Mouse (Mus musculus) intestine, embryonic 15.5 days (tissue): ENCODE measurements at regions not wholly inside any gene's neighbourhood (a gene's known extent, or its start where the extent isn't known, plus 50 kb on each side); places are given as distances from the start of the nearest gene placed in this dataset.
"Not testable (repeated sequence)": the region's sequence is repeated elsewhere in the genome, so short reads cannot be mapped to it uniquely, and the experiment has no call there.

ENCODE experiments used
- ATAC-seq: fragments of 200-750 bp; cut with Nextera tagmentation; 2 replicates; pipeline ENCODE4 v1.8.0; 2017; ENCODE audit warnings: moderate TSS enrichment, moderate library complexity
- H3K27ac ChIP-seq: fragments of 300-500 bp; sonication (generic); 2 replicates; pipeline ENCODE4 v1.5.1; 2015; ENCODE audit warnings: mild to moderate bottlenecking, inconsistent platforms
- H3K27me3 ChIP-seq: fragments of 300-500 bp; sonication (generic); replicated peaks from 2 replicates; pipeline ENCODE4 v1.6.1; 2015; ENCODE audit warnings: inconsistent platforms
- H3K36me3 ChIP-seq: fragments of 300-500 bp; sonication (generic); 2 replicates; pipeline ENCODE4 v1.6.1; 2015; ENCODE audit warnings: inconsistent platforms
- H3K4me1 ChIP-seq: fragments of 300-500 bp; sonication (generic); replicated peaks from 2 replicates; pipeline ENCODE4 v1.6.1; 2015; ENCODE audit warnings: inconsistent platforms
- H3K4me2 ChIP-seq: fragments of 300-500 bp; sonication (generic); replicated peaks from 2 replicates; pipeline ENCODE4 v1.6.1; 2015; ENCODE audit warnings: mild to moderate bottlenecking, inconsistent platforms
- H3K4me3 ChIP-seq: fragments of 300-500 bp; sonication (generic); replicated peaks from 2 replicates; pipeline ENCODE4 v1.5.1; 2015; ENCODE audit warnings: inconsistent platforms
- H3K9ac ChIP-seq: fragments of 300-500 bp; sonication (generic); 2 replicates; pipeline ENCODE4 v1.6.1; 2015; ENCODE audit warnings: inconsistent platforms
- H3K9me3 ChIP-seq: fragments of 300-500 bp; sonication (generic); 2 replicates; pipeline ENCODE4 v1.6.1; 2016; ENCODE audit warnings: inconsistent platforms
- WGBS: fragments of 180-500 bp; shearing (Covaris S2); methylation state at CpG from one replicate; pipeline ENCODE4 v1.1.7; 2015; 5-methylcytosine and 5-hydroxymethylcytosine counted together

GRCm38 (mm10) chr12:71524156-71524555 is 214.5 kb downstream of the Dact1 start:
- H3K4me3 ChIP-seq: no peak overlapping the region
- no peak overlapping the region for H3K27ac ChIP-seq
- WGBS: 22% methylated on average over 6 of the region's 6 CpGs
- H3K9me3 ChIP-seq: no peaks in the 10 kb centered on the region
- H3K36me3 ChIP-seq: no peaks in the 10 kb centered on the region
- ATAC-seq: no peak
- H3K4me1 ChIP-seq: peaks cover 15% of the 10 kb centered on the region
- H3K9ac ChIP-seq: no peak overlapping the region
- H3K27me3 ChIP-seq: no peaks in the 10 kb centered on the region
- H3K4me2 ChIP-seq: no peak overlapping the region

GRCm38 (mm10) chr12:71525255-71525927 is 215.7 kb downstream of the Dact1 start:
- H3K36me3 ChIP-seq: no peaks in the 10 kb centered on the region
- H3K9me3 ChIP-seq: no peaks in the 10 kb centered on the region
- no peaks in the 10 kb centered on the region for H3K27me3 ChIP-seq
- peaks cover 15% of the 10 kb centered on the region for H3K4me1 ChIP-seq
- no peak overlapping the region for H3K4me2 ChIP-seq
- H3K4me3 ChIP-seq: no peak overlapping the region
- H3K9ac ChIP-seq: no peak overlapping the region
- no peak for ATAC-seq
- no peak overlapping the region for H3K27ac ChIP-seq
- WGBS: 64% methylated on average over 10 of the region's 10 CpGs

DNA sequence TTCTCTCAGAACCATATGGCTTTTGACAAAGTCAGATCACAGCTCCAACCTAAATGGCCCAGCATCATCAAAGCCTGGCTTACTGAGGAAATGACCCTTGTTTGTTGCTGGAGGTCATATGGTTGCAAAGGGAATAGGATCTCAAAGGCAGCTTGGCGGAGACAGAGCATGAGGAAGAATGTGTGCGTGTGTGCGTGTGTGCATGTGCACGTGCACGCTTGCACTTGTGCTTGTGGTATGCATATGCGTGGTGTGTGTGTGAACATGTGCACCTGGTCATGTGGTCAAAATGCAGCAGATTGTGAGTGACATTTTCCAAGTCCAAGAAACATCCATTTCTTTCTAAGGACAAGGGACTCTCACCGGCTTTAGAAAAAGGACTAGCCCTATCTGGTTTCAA is 216.9 kb downstream of the Dact1 start:
- Histone ChIP-seq H3K9ac (no peak overlapping the region), H3K27ac (no peak overlapping the region), H3K36me3 (no peaks in the 10 kb centered on the region), H3K4me1 (peaks cover 15% of the 10 kb centered on the region), H3K4me2 (no peak overlapping the region), H3K9me3 (no peaks in the 10 kb centered on the region), H3K27me3 (no peaks in the 10 kb centered on the region), H3K4me3 (no peak overlapping the region)
- WGBS: 86% methylated on average over 7 of the region's 7 CpGs
- ATAC-seq: no peak

DNA sequence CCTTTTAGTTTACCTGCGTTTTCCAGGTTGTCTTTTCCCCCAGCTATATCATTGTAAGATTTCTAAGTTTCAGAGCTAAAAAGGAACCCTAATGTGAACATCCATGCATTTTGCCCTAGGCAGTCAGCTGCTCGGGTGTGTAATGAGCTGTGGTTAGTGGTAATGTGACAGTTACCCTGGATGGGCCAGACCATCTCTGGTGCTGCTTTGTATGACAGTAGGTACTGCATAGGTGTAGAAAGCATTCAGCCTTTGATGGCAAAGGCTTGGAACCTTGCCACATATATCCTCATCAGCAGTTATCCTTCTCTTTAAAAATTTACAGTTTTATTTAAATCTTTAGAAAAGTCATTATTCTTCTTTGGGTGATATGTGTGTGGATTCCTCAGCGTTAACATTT is 222.5 kb downstream of the Dact1 start:
- no peaks in the 10 kb centered on the region for H3K4me1 ChIP-seq
- no peak for ATAC-seq
- no peaks in the 10 kb centered on the region for H3K36me3 ChIP-seq
- no peak overlapping the region for H3K4me2 ChIP-seq
- H3K9ac ChIP-seq: no peak overlapping the region
- H3K4me3 ChIP-seq: no peak overlapping the region
- 77% methylated on average over 3 of the region's 3 CpGs for WGBS
- no peaks in the 10 kb centered on the region for H3K9me3 ChIP-seq
- H3K27ac ChIP-seq: no peak overlapping the region
- no peaks in the 10 kb centered on the region for H3K27me3 ChIP-seq

DNA sequence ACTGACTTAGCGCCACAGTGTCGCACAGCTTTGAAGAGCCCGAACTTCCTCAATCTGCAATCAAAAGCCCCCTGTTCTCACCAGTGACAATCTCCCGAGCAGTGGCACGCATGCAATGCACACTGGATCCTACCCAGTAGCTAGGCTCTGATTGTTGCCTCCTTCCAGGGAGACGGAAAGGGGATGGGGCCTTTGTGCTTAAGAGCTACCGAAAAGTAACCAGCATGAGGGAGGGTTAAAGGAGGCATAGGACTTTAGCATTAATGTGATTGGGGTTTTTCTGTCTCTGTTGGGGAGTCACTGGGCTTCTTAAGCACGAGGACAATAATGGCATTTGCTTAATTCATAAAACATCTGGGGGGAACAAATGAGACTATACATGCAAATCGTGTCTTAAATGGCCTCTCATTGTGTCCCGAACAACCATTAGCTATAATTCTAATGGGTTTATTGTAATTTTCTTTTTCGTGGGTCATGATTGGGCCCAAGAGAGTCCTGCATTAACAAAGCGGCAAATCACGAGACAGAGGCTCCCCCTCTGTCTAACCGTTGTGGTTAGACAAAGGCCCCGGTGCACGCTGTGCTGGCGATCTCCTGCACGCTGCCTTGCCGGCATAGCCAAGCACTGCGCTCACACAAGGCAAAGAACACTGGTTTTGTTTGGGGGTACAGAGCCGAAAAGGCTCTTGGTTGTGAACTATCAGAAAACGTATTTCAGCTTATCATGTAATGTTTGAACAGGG is 223.2 kb downstream of the Dact1 start:
- Histone ChIP-seq H3K27me3 (no peaks in the 10 kb centered on the region), H3K36me3 (no peaks in the 10 kb centered on the region), H3K4me3 (no peak overlapping the region), H3K4me2 (no peak overlapping the region), H3K9ac (no peak overlapping the region), H3K9me3 (no peaks in the 10 kb centered on the region), H3K27ac (no peak overlapping the region), H3K4me1 (no peaks in the 10 kb centered on the region)
- WGBS: 81% methylated on average over 22 of the region's 22 CpGs
- no peak for ATAC-seq

- Histone ChIP-seq H3K4me2 (no peak overlapping the region), H3K4me3 (no peak overlapping the region), H3K27ac (no peak overlapping the region), H3K27me3 (no peaks in the 10 kb centered on the region), H3K9me3 (no peaks in the 10 kb centered on the region), H3K9ac (no peak overlapping the region), H3K36me3 (no peaks in the 10 kb centered on the region), H3K4me1 (no peaks in the 10 kb centered on the region)
- WGBS: 88% methylated on average over 9 of the region's 9 CpGs
- ATAC-seq: no peak
Measured at GRCm38 (mm10) chr12:71533701-71534100, 224.0 kb downstream of the Dact1 start.

- Histone ChIP-seq H3K9me3 (no peaks in the 10 kb centered on the region), H3K9ac (no peak overlapping the region), H3K4me3 (no peak overlapping the region), H3K4me2 (no peak overlapping the region), H3K36me3 (no peaks in the 10 kb centered on the region), H3K4me1 (no peaks in the 10 kb centered on the region), H3K27me3 (no peaks in the 10 kb centered on the region), H3K27ac (no peak overlapping the region)
- WGBS: 79% methylated on average over 4 of the region's 4 CpGs
- no peak for ATAC-seq
Measured at GRCm38 (mm10) chr12:71534199-71534598, 224.5 kb downstream of the Dact1 start.

DNA sequence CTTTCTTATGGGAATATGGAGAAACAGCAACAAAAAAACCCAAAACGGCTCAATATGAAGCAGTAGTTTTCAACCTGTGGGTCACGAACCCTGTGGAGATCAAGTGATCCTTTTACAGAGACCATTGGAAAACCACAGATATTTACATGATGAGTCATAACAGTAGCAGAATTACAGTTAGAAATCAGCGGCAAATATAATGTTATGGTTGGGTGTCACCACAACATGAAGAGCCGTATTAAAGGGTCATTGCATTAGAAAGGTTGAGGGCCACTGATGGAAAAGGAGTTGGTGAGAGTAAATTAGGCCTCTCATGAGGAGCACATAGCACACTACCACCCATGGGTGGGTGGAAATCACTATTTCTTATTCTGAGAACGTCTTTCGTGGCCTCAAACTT is 225.6 kb downstream of the Dact1 start:
- no peaks in the 10 kb centered on the region for H3K36me3 ChIP-seq
- H3K9ac ChIP-seq: no peak overlapping the region
- 94% methylated on average over 6 of the region's 6 CpGs for WGBS
- no peak overlapping the region for H3K27ac ChIP-seq
- no peaks in the 10 kb centered on the region for H3K9me3 ChIP-seq
- H3K4me2 ChIP-seq: no peak overlapping the region
- H3K27me3 ChIP-seq: no peaks in the 10 kb centered on the region
- H3K4me1 ChIP-seq: no peaks in the 10 kb centered on the region
- ATAC-seq: no peak
- no peak overlapping the region for H3K4me3 ChIP-seq

DNA sequence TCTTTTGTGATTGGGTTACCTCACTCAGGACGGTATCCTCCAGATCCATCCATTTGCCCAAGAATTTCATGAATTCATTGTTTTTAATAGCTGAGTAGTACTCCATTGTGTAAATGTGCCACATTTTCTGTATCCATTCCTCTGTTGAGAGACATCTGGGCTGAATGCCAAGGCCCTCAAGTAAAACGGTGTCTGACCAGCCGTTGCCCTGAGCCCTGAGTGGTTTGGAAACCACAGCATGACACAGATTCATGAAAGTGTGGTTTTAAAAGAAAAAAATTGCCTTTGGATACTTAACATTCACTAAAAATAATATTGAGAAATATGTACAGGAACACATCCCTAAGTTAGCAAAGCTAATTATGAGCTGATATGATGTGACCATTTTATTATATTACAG is 226.1 kb downstream of the Dact1 start:
- H3K27me3 ChIP-seq, H3K4me2 ChIP-seq, ATAC-seq, H3K9me3 ChIP-seq, H3K27ac ChIP-seq, H3K9ac ChIP-seq, H3K4me3 ChIP-seq, H3K36me3 ChIP-seq, H3K4me1 ChIP-seq: not testable (repeated sequence)
- WGBS: 67% methylated on average over 3 of the region's 3 CpGs

- Histone ChIP-seq H3K27ac (no peak overlapping the region), H3K4me2 (no peak overlapping the region), H3K27me3 (no peaks in the 10 kb centered on the region), H3K36me3 (no peaks in the 10 kb centered on the region), H3K9me3 (no peaks in the 10 kb centered on the region), H3K9ac (no peak overlapping the region), H3K4me1 (peaks cover 4% of the 10 kb centered on the region; the same call in 1 of the 2 replicates), H3K4me3 (no peak overlapping the region)
- WGBS: 59% methylated on average over 7 of the region's 7 CpGs
- ATAC-seq: peak; percentile 85
Measured at GRCm38 (mm10) chr12:71538691-71539090, 229.0 kb downstream of the Dact1 start.

GRCm38 (mm10) chr12:71540279-71540678 is 230.6 kb downstream of the Dact1 start:
- H3K4me1 ChIP-seq: peaks cover 4% of the 10 kb centered on the region; the same call in 1 of the 2 replicates
- ATAC-seq: no peak
- H3K4me2 ChIP-seq: no peak overlapping the region
- H3K27me3 ChIP-seq: no peaks in the 10 kb centered on the region
- no peak overlapping the region for H3K27ac ChIP-seq
- no peak overlapping the region for H3K9ac ChIP-seq
- 95% methylated on average over 11 of the region's 11 CpGs for WGBS
- no peak overlapping the region for H3K4me3 ChIP-seq
- H3K36me3 ChIP-seq: no peaks in the 10 kb centered on the region
- no peaks in the 10 kb centered on the region for H3K9me3 ChIP-seq

- Histone ChIP-seq H3K9ac (no peak overlapping the region), H3K9me3 (no peaks in the 10 kb centered on the region), H3K27me3 (no peaks in the 10 kb centered on the region), H3K27ac (no peak overlapping the region), H3K4me1 (peaks cover 4% of the 10 kb centered on the region; the same call in 1 of the 2 replicates), H3K4me3 (no peak overlapping the region), H3K4me2 (no peak overlapping the region), H3K36me3 (no peaks in the 10 kb centered on the region)
- no peak for ATAC-seq
- 80% methylated on average over 2 of the region's 2 CpGs for WGBS
Measured at GRCm38 (mm10) chr12:71541961-71542360, 232.3 kb downstream of the Dact1 start.

GRCm38 (mm10) chr12:71543571-71544119 is 234.0 kb downstream of the Dact1 start:
- Histone ChIP-seq H3K9ac (no peak overlapping the region), H3K4me2 (no peak overlapping the region), H3K4me3 (no peak overlapping the region), H3K9me3 (no peaks in the 10 kb centered on the region), H3K27me3 (no peaks in the 10 kb centered on the region), H3K4me1 (peaks cover 4% of the 10 kb centered on the region; the same call in 1 of the 2 replicates), H3K27ac (no peak overlapping the region), H3K36me3 (no peaks in the 10 kb centered on the region)
- no peak for ATAC-seq
- whole genome bisulfite sequencing: 69% methylated on average over 7 of the region's 7 CpGs
